In the genomic region with DNA sequence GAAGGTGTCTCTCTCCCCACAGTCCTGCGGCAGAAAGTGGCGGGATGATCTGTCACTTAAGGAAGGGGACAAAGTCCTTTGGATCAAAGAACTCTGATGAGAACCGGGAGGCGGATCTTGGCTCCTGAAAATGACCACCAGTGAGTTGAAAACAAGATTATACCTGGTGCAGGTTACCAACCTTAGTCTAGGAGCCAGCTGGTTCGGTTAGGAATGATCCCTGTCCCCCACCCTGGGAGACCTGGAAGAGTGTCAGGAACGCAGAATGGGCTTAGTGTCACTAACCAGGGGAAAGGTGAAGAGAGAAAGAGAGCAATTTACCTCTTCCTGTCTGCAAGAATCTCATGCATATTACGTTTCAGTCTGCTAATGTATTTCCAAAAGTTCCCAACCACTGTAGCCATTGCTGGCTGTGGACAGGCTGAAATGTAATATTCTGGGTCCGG, we compare ENCODE assay signal across 8 mouse cellular contexts. TPM values are rescaled to one million over a fixed set of nuclear protein-coding genes. Genes with fewer than 3 reads are reported as not detected.
DNase-seq lines count a peak whose midpoint lies in the region; ATAC-seq and TF ChIP-seq lines count a peak whose summit lies in the region.

A gene (minus strand): TSS at position 396 of the 446 bp plus-strand sequence.

- peak within 1 kb of the TSS; percentile 80 for H3K4me3 ChIP-seq in heart, adult 2 months
- H3K4me3 ChIP-seq in MEL (ENCODE audit: control insufficient read depth in 1 of 2, insufficient read depth in 1 of 2, low read depth in 2 of 2, low read length in 2 of 2): peak within 1 kb of the TSS; percentile 92 to 93
- H3K4me3 ChIP-seq in embryonic fibroblast, embryonic 13.5 days (ENCODE audit: insufficient read depth, low read length): peak within 1 kb of the TSS; percentile 96
- H3K4me3 ChIP-seq in hindbrain, embryonic 12.5 days: peak within 1 kb of the TSS; percentile 96
- peak within 1 kb of the TSS; percentile 98 for H3K4me3 ChIP-seq in limb, embryonic 10.5 days
- peak within 1 kb of the TSS; percentile 93 for H3K4me3 ChIP-seq in neural tube, embryonic 14.5 days (ENCODE audit: low read depth, low read length)

- H3K4me2 ChIP-seq in hindbrain, embryonic 12.5 days (replicated peaks): peak within 1 kb of the TSS; percentile 73
- peak within 1 kb of the TSS; percentile 73 for H3K4me2 ChIP-seq in neural tube, embryonic 14.5 days (ENCODE audit: low read depth, low read length)

- H3K36me3 ChIP-seq in heart, adult 2 months (ENCODE audit: control insufficient read depth, insufficient read depth, low read length): peaks cover 4% of the 10 kb centered on the region; the same call in 1 of the 2 replicates
- H3K36me3 ChIP-seq in MEL (ENCODE audit: control insufficient read depth in 1 of 2, insufficient read depth in 2 of 2, low read length in 2 of 2): peaks cover 0 to 9% of the 10 kb centered on the region in 2 experiments; a peak in 2 of 4 replicates
- no peaks in the 10 kb centered on the region for H3K36me3 ChIP-seq in hindbrain, embryonic 12.5 days
- no peaks in the 10 kb centered on the region for H3K36me3 ChIP-seq in limb, embryonic 10.5 days
- no peaks in the 10 kb centered on the region for H3K36me3 ChIP-seq in neural tube, embryonic 14.5 days (ENCODE audit: control insufficient read depth, insufficient read depth, low read length)

- peaks cover 9% of the 10 kb centered on the region for H3K4me1 ChIP-seq in heart, adult 2 months (ENCODE audit: control insufficient read depth, insufficient read depth, low read length)
- peaks cover 4 to 17% of the 10 kb centered on the region in 2 experiments; a peak in 3 of 4 replicates for H3K4me1 ChIP-seq in MEL (ENCODE audit: control insufficient read depth in 1 of 2, insufficient read depth in 2 of 2, low read length in 2 of 2)
- peaks cover 3% of the 10 kb centered on the region; the same call in 1 of the 2 replicates for H3K4me1 ChIP-seq in embryonic fibroblast, embryonic 13.5 days (ENCODE audit: control insufficient read depth, insufficient read depth, low read length)
- H3K4me1 ChIP-seq in hindbrain, embryonic 12.5 days: peaks cover 6% of the 10 kb centered on the region
- H3K4me1 ChIP-seq in limb, embryonic 10.5 days: peaks cover 18% of the 10 kb centered on the region
- H3K4me1 ChIP-seq in neural tube, embryonic 14.5 days (ENCODE audit: control insufficient read depth, insufficient read depth, low read length): peaks cover 10% of the 10 kb centered on the region; the same call in 1 of the 2 replicates

- H3K9me3 ChIP-seq in MEL (replicated peaks; ENCODE audit: insufficient read depth, low read length): no peaks in the 10 kb centered on the region
- no peaks in the 10 kb centered on the region for H3K9me3 ChIP-seq in hindbrain, embryonic 12.5 days (replicated peaks)
- no peaks in the 10 kb centered on the region for H3K9me3 ChIP-seq in limb, embryonic 10.5 days (replicated peaks)
- no peaks in the 10 kb centered on the region for H3K9me3 ChIP-seq in neural tube, embryonic 14.5 days (ENCODE audit: control insufficient read depth, low read length)

- no peak for TF ChIP-seq POLR2A in heart, adult 2 months (IDR thresholded peaks at IDR 0.05; ENCODE audit: insufficient read depth, low read depth, low read length)
- TF ChIP-seq POLR2A in MEL (IDR thresholded peaks at IDR 0.05; ENCODE audit: control insufficient read depth in 1 of 2, insufficient read depth in 1 of 2, low read depth in 1 of 2, low read length in 2 of 2, poor library complexity in 1 of 2): no peak
- TF ChIP-seq POLR2A in embryonic fibroblast, embryonic 13.5 days (IDR thresholded peaks at IDR 0.05; ENCODE audit: low read depth, low read length): no peak

- WGBS in heart, adult 2 months: 2% methylated on average over 8 of the region's 8 CpGs
- 5% methylated on average over 8 of the region's 8 CpGs for WGBS in hindbrain, embryonic 12.5 days
- WGBS in limb, embryonic 10.5 days: 4% methylated on average over 8 of the region's 8 CpGs
- WGBS in neural tube, embryonic 14.5 days: 3% methylated on average over 8 of the region's 8 CpGs

- peaks cover 4% of the 10 kb centered on the region; the same call in 1 of the 2 replicates for H3K79me2 ChIP-seq in heart, adult 2 months (replicated peaks; ENCODE audit: control insufficient read depth, insufficient read depth, low read length)
- H3K79me2 ChIP-seq in MEL (ENCODE audit: control insufficient read depth, insufficient read depth, low read length, poor library complexity): peaks cover 26% of the 10 kb centered on the region

- no peak for DNase-seq in heart, adult 2 months
- no peak for DNase-seq in heart, adult 9 months (ENCODE audit: low spot score in 2 of 2)
- DNase-seq in MEL (ENCODE audit: low read depth, low spot score): no peak
- DNase-seq in limb, embryonic 10.5 days (ENCODE audit: low spot score): no peak
- no peak for DNase-seq in gastrocnemius, postnatal 14 days

- intact Hi-C loops in heart, adult 2 months (cut with DNase I): loop anchor here (5.0 kb wide), 1 partner anchor 200 kb away; a partner anchor contains a TSS
- intact Hi-C loops in gastrocnemius, postnatal 14 days (cut with DNase I; ENCODE audit: low total_unique reads): no loop called here

- no peaks in the 10 kb centered on the region for H3K27me3 ChIP-seq in heart, adult 2 months (ENCODE audit: control insufficient read depth, insufficient read depth, low read length)
- H3K27me3 ChIP-seq in MEL (ENCODE audit: control insufficient read depth in 1 of 2, insufficient read depth in 2 of 2, low read length in 2 of 2): no peaks in the 10 kb centered on the region
- peaks cover 11% of the 10 kb centered on the region; the same call in 1 of the 2 replicates for H3K27me3 ChIP-seq in hindbrain, embryonic 12.5 days
- peaks cover 7% of the 10 kb centered on the region; the same call in 1 of the 2 replicates for H3K27me3 ChIP-seq in limb, embryonic 10.5 days (ENCODE audit: low read depth, poor library complexity, severe bottlenecking)
- H3K27me3 ChIP-seq in neural tube, embryonic 14.5 days (ENCODE audit: control insufficient read depth, insufficient read depth, low read length): no peaks in the 10 kb centered on the region

- TF ChIP-seq RAD21 in MEL (IDR thresholded peaks at IDR 0.05; ENCODE audit: low read depth, low read length): no peak

- no peak for TF ChIP-seq EP300 in heart, adult 2 months (IDR thresholded peaks at IDR 0.05; ENCODE audit: insufficient read depth, low read depth, low read length)
- no peak; a peak in 1 of 4 replicates for TF ChIP-seq EP300 in MEL (IDR thresholded peaks at IDR 0.05; ENCODE audit: low read depth in 1 of 2, low read length in 2 of 2)

- H3K9ac ChIP-seq in heart, adult 2 months (ENCODE audit: low read depth, low read length): peak within 1 kb of the TSS; percentile 93
- peak within 1 kb of the TSS; percentile 94 for H3K9ac ChIP-seq in MEL (ENCODE audit: control insufficient read depth, low read depth, low read length, poor library complexity, severe bottlenecking)
- peak within 1 kb of the TSS; percentile 92 for H3K9ac ChIP-seq in hindbrain, embryonic 12.5 days
- peak within 1 kb of the TSS; percentile 94 for H3K9ac ChIP-seq in neural tube, embryonic 14.5 days (replicated peaks; ENCODE audit: low read depth, low read length)

- no peak for TF ChIP-seq CTCF in heart, adult 2 months (IDR thresholded peaks at IDR 0.05)
- TF ChIP-seq CTCF in MEL (IDR thresholded peaks at IDR 0.05 in 2 of 3, conservative IDR thresholded peaks at IDR 0.05 in 1 of 3; ENCODE audit: control insufficient read depth in 1 of 3, insufficient read depth in 1 of 3, low read depth in 2 of 3, low read length in 3 of 3, poor library complexity in 1 of 3, severe bottlenecking in 1 of 3): no peak
- no peak for TF ChIP-seq CTCF in embryonic fibroblast, embryonic 13.5 days (IDR thresholded peaks at IDR 0.05; ENCODE audit: borderline replicate concordance, insufficient read depth, low read length)

- H3K27ac ChIP-seq in heart, adult 2 months: peak within 1 kb of the TSS; percentile 91
- H3K27ac ChIP-seq in MEL (ENCODE audit: control insufficient read depth, low read depth, low read length): peak within 1 kb of the TSS; percentile 36
- H3K27ac ChIP-seq in embryonic fibroblast, embryonic 13.5 days (ENCODE audit: insufficient read depth, low read length): peak within 1 kb of the TSS; percentile 41; the same call in 1 of the 2 replicates
- peak within 1 kb of the TSS; percentile 57 for H3K27ac ChIP-seq in hindbrain, embryonic 12.5 days
- peak within 1 kb of the TSS; percentile 95 for H3K27ac ChIP-seq in limb, embryonic 10.5 days
- 0 out of 2 replicates have a peak within 1 kb of the TSS, but pooled peaks have one; percentile 18 for H3K27ac ChIP-seq in neural tube, embryonic 14.5 days (ENCODE audit: low read depth, low read length)

- ATAC-seq in hindbrain, embryonic 12.5 days (ENCODE audit: low FRiP score): peak; percentile 33
- ATAC-seq in neural tube, embryonic 14.5 days (ENCODE audit: low read depth): peak; percentile 35

TF ChIP-seq in MEL, 35 proteins besides CTCF, POLR2A, EP300 and RAD21 (continues in another document):
- TF ChIP-seq UBTF (IDR thresholded peaks at IDR 0.05; ENCODE audit: borderline replicate concordance, insufficient read depth, low read depth, low read length) (no peak), ZMIZ1 (IDR thresholded peaks at IDR 0.05; ENCODE audit: low read depth, low read length) (no peak), POLR2AphosphoS2 (IDR thresholded peaks at IDR 0.05; ENCODE audit: low read length) (no peak), SMC3 (IDR thresholded peaks at IDR 0.05; ENCODE audit: low read depth, low read length) (no peak), BHLHE40 (IDR thresholded peaks at IDR 0.05; ENCODE audit: borderline replicate concordance, low read depth, low read length) (no peak), USF1 (IDR thresholded peaks at IDR 0.05; ENCODE audit: low read depth, low read length) (no peak), TCF12 (IDR thresholded peaks at IDR 0.05; ENCODE audit: low read depth, low read length) (peak; percentile 2; the same call in 1 of the 2 replicates), ZC3H11A (IDR thresholded peaks at IDR 0.05; ENCODE audit: low read depth, low read length) (no peak), CHD2 (IDR thresholded peaks at IDR 0.05; ENCODE audit: low read length) (no peak), KAT2A (conservative IDR thresholded peaks at IDR 0.05; ENCODE audit: low read depth, low read length) (no peak)

RNA-seq across cellular contexts. Expression of the gene that starts here (rescaled TPM):
- total RNA-seq in heart, adult 2 months (2021): 10 to 100 TPM; 10.7 to 11.2 TPM
- polyA plus RNA-seq in heart, adult 2 months (2012; rRNA removed): 5.7 and 10.2 TPM in 2 replicates
- 16.7 and 20.3 TPM in 2 replicates for total RNA-seq in MEL (2012; rRNA removed)
- polyA plus RNA-seq in MEL (2012; ENCODE audit: insufficient read depth in 1 of 2, insufficient read length in 2 of 2, low read depth in 1 of 2, low replicate concordance in 2 of 2, missing spikeins in 1 of 2): 10 to 100 TPM in 1 of 2 experiments, not detected in 1; 19.2 TPM
- polyA plus RNA-seq in embryonic fibroblast, embryonic 13.5 days (2011; ENCODE audit: insufficient read length, low read depth, missing spikeins): 18.7 and 23.7 TPM in 2 replicates
- polyA plus RNA-seq in hindbrain, embryonic 12.5 days (2016; fragmentation: Nextera tagmentation; extraction: Ambion mirVana): 9.3 and 10.7 TPM in 2 replicates
- 8.5 and 11.1 TPM in 2 replicates for polyA plus RNA-seq in limb, embryonic 10.5 days (2016; fragmentation: Nextera tagmentation; extraction: Ambion mirVana)
- polyA plus RNA-seq in neural tube, embryonic 14.5 days (2014; fragmentation: Nextera tagmentation; extraction: Ambion mirVana): 10.5 and 11.7 TPM in 2 replicates
- 1 to 10 TPM; 8.2 to 8.9 TPM for total RNA-seq in gastrocnemius, postnatal 14 days (2021)

Comparison
In these comparisons a context has a peak if more than half of its experiments do, and no peak if none do; other contexts are left out.
1. H3K27ac ChIP-seq: peak in every context shown above with its lines; median percentile 95 in limb, embryonic 10.5 days; 91 in heart, adult 2 months; 57 in hindbrain, embryonic 12.5 days; 41 in embryonic fibroblast, embryonic 13.5 days; 36 in MEL; 18 in neural tube, embryonic 14.5 days.